ENCODE assay signal across 8 mouse cellular contexts in the genomic region with DNA sequence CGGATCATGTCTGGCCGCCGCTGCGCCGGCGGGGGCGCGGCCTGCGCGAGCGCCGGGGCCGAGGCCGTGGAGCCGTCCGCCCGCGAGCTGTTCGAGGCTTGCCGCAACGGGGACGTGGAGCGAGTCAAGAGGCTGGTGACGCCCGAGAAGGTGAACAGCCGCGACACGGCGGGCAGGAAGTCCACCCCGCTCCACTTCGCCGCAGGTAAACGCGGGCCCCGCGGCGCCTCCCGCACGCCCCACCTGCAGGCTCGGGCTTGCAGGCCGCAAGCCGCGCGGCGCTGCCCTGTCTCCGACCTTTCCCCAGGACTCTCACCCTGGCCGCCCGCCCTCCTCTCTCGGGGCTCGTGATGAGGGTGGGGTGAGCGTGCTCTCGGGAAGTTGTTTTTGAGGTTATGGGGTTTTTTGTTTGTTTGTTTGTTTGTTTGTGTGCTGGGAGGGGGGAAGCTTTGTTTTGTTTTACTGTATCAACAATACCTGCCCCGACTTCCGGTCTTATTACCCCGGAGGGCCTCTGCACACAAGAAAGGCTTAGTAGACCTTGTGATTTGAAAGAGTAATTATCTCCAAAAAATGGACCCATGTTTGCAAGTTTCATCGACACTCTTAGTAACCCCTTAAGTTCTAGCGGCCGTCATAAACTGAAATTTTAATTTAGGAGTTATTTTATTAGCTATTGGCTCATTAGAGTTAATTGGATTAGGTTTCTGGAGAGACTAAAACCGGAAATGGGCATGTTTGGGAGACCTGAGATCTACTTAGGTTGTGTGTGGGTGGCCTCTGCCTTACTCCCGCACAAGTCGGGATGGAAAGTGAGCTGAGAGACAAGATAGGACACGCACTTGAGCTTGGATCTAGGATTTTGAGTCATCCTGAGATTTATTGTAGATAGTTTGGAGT. TPM values are rescaled to one million over a fixed set of nuclear protein-coding genes. Genes with fewer than 3 reads are reported as not detected.
DNase-seq lines count a peak whose midpoint lies in the region; ATAC-seq and TF ChIP-seq lines count a peak whose summit lies in the region.

No protein-coding gene starts in this region.

- WGBS in heart, embryonic 12.5 days: under 1% methylated on average over 62 of the region's 62 CpGs
- WGBS in kidney, embryonic 15.5 days: under 1% methylated on average over 62 of the region's 62 CpGs
- WGBS in small intestine, adult 2 months: under 1% methylated on average over 62 of the region's 62 CpGs

- H3K4me1 ChIP-seq in heart, embryonic 12.5 days (replicated peaks): peaks cover 22% of the 10 kb centered on the region
- H3K4me1 ChIP-seq in kidney, embryonic 15.5 days: peaks cover 21% of the 10 kb centered on the region
- peaks cover 5% of the 10 kb centered on the region; the same call in 1 of the 2 replicates for H3K4me1 ChIP-seq in small intestine, adult 2 months (ENCODE audit: control insufficient read depth, insufficient read depth, insufficient read length, low read length)

- H3K9me3 ChIP-seq in heart, embryonic 12.5 days (replicated peaks): no peaks in the 10 kb centered on the region
- H3K9me3 ChIP-seq in kidney, embryonic 15.5 days (replicated peaks): no peaks in the 10 kb centered on the region

- peaks cover 12% of the 10 kb centered on the region; the same call in 1 of the 2 replicates for H3K36me3 ChIP-seq in heart, embryonic 12.5 days
- peaks cover 14% of the 10 kb centered on the region for H3K36me3 ChIP-seq in kidney, embryonic 15.5 days
- no peaks in the 10 kb centered on the region for H3K36me3 ChIP-seq in small intestine, adult 2 months (ENCODE audit: control insufficient read depth, insufficient read depth, low read length)

- peak; percentile 76 for DNase-seq in 3134 (ENCODE audit: extremely low read depth, insufficient read length, low spot score)
- peak; percentile 43 for DNase-seq in ES-CJ7 (ENCODE audit: low read depth, low spot score)
- DNase-seq in embryo, embryonic 11 days: peak; percentile 63
- peak; percentile 47 for DNase-seq in lung, postnatal 36 days
- no peak for DNase-seq in right cerebral cortex, adult 2 months (ENCODE audit: low spot score in 2 of 2)

- no peaks in the 10 kb centered on the region for H3K27me3 ChIP-seq in heart, embryonic 12.5 days (replicated peaks)
- H3K27me3 ChIP-seq in kidney, embryonic 15.5 days: no peaks in the 10 kb centered on the region
- no peaks in the 10 kb centered on the region for H3K27me3 ChIP-seq in small intestine, adult 2 months (ENCODE audit: control insufficient read depth, insufficient read depth, low read length)

- ATAC-seq in heart, embryonic 12.5 days (ENCODE audit: insufficient number of reproducible peaks, low FRiP score): peak; percentile 76
- ATAC-seq in kidney, embryonic 15.5 days (replicated peaks; ENCODE audit: low FRiP score): peak; percentile 63

- peak; percentile 41; the same call in 1 of the 2 replicates for TF ChIP-seq POLR2A in small intestine, adult 2 months (IDR thresholded peaks at IDR 0.05; ENCODE audit: low read depth, low read length)

- no peak for TF ChIP-seq CTCF in small intestine, adult 2 months (IDR thresholded peaks at IDR 0.05; ENCODE audit: extremely low read depth, insufficient read length, insufficient replicate concordance, low read depth, low read length)

- H3K4me3 ChIP-seq in heart, embryonic 12.5 days: peak overlapping the region; percentile 90
- peak overlapping the region; percentile 79 for H3K4me3 ChIP-seq in kidney, embryonic 15.5 days (replicated peaks)
- H3K4me3 ChIP-seq in small intestine, adult 2 months (ENCODE audit: low read depth, low read length): peak overlapping the region; percentile 95

- H3K9ac ChIP-seq in heart, embryonic 12.5 days: peak overlapping the region; percentile 100
- peak overlapping the region; percentile 98 for H3K9ac ChIP-seq in kidney, embryonic 15.5 days

- peak overlapping the region; percentile 99 for H3K27ac ChIP-seq in heart, embryonic 12.5 days (ENCODE audit: poor library complexity, severe bottlenecking)
- peak overlapping the region; percentile 97 for H3K27ac ChIP-seq in kidney, embryonic 15.5 days
- peak overlapping the region; percentile 94 for H3K27ac ChIP-seq in small intestine, adult 2 months (ENCODE audit: insufficient read depth, low read depth, low read length)

- peak overlapping the region; percentile 84 for H3K4me2 ChIP-seq in heart, embryonic 12.5 days
- peak overlapping the region; percentile 62 for H3K4me2 ChIP-seq in kidney, embryonic 15.5 days

RNA-seq across cellular contexts. Expression of a gene that starts 0.8 kb away (rescaled TPM):
- 76.5 and 81.3 TPM in 2 replicates for polyA plus RNA-seq in heart, embryonic 12.5 days (2016; fragmentation: Nextera tagmentation; extraction: Ambion mirVana)
- 50.4 and 53.1 TPM in 2 replicates for polyA plus RNA-seq in kidney, embryonic 15.5 days (2015; fragmentation: Nextera tagmentation; extraction: Ambion mirVana)
- polyA plus RNA-seq in small intestine, adult 2 months (2012; rRNA removed): 6.6 and 13.2 TPM in 2 replicates

Comparison
In these comparisons a context has a peak if more than half of its experiments do, and no peak if none do; other contexts are left out.
1. DNase-seq: peak in 3134 (single experiment), ES-CJ7 (single experiment), embryo, embryonic 11 days (single experiment) and lung, postnatal 36 days (single experiment); none in right cerebral cortex, adult 2 months (0 of 2).
2. Peak in every context shown above with its lines, with median percentiles within 50 percentile points of each other: H3K27ac ChIP-seq and H3K4me3 ChIP-seq.